Comparison of ENCODE assay signal across 13 mouse cellular contexts in genomic region chr2:73049977-73050376, GRCm38 (mm10).
"Had no signal": no experiment of that assay in that cellular context is flagged by ENCODE, and none has a peak within 500 bp of the region (broad histone marks: within the 10 kb centered on the region; RNA-seq: fewer than 3 reads in every experiment).

No protein-coding gene starts in this region.

- ATAC-seq: midbrain, embryonic 13.5 days had no signal

- H3K4me3 ChIP-seq: kidney, embryonic 15.5 days; left cerebral cortex, adult 2 months; limb, embryonic 12.5 days; midbrain, embryonic 13.5 days; myocyte; neural tube, embryonic 15.5 days had no signal

- H3K27ac ChIP-seq: kidney, embryonic 15.5 days; left cerebral cortex, adult 2 months; limb, embryonic 12.5 days; liver, embryonic 14.5 days; midbrain, embryonic 13.5 days; neural tube, embryonic 15.5 days had no signal

- H3K36me3 ChIP-seq: kidney, embryonic 15.5 days; limb, embryonic 12.5 days; midbrain, embryonic 13.5 days; neural tube, embryonic 15.5 days had no signal

- DNase-seq: kidney, postnatal 14 days; lung, adult 18-20 months; right cerebral cortex, adult 18-20 months; right cerebral cortex, postnatal 25 days; thymus, adult 18-20 months; thymus, postnatal 14 days had no signal

- H3K9me3 ChIP-seq: kidney, embryonic 15.5 days; neural tube, embryonic 15.5 days had no signal

- H3K4me2 ChIP-seq: kidney, embryonic 15.5 days; limb, embryonic 12.5 days; midbrain, embryonic 13.5 days; neural tube, embryonic 15.5 days had no signal

- H3K27me3 ChIP-seq: kidney, embryonic 15.5 days; limb, embryonic 12.5 days; midbrain, embryonic 13.5 days; neural tube, embryonic 15.5 days had no signal

- H3K9ac ChIP-seq: kidney, embryonic 15.5 days; limb, embryonic 12.5 days; liver, embryonic 14.5 days; midbrain, embryonic 13.5 days; neural tube, embryonic 15.5 days had no signal
